In genomic region chr11:102185677-102186076, GRCm38 (mm10) we compare ENCODE assay signal across 8 mouse cellular contexts. TPM values are rescaled to one million over a fixed set of nuclear protein-coding genes. Genes with fewer than 3 reads are reported as not detected.
DNase-seq lines count a peak whose midpoint lies in the region; ATAC-seq and TF ChIP-seq lines count a peak whose summit lies in the region.

No protein-coding gene starts in this region.

- 27% methylated on average over 3 of the region's 3 CpGs for WGBS in heart, adult 2 months
- 66% methylated on average over 3 of the region's 3 CpGs for WGBS in hindbrain, embryonic 11.5 days
- WGBS in macrophage (ENCODE audit: missing documents) = 65% methylated on average over 3 of the region's 3 CpGs

- peaks cover 4% of the 10 kb centered on the region; the same call in 1 of the 2 replicates for H3K79me2 ChIP-seq in heart, adult 2 months (replicated peaks; ENCODE audit: control insufficient read depth, insufficient read depth, low read length)
- H3K79me2 ChIP-seq in CH12.LX (replicated peaks; ENCODE audit: control insufficient read depth, extremely low read depth, insufficient read depth, poor library complexity, severe bottlenecking) (peaks cover 43% of the 10 kb centered on the region), macrophage (ENCODE audit: inconsistent target) (peaks cover 41% of the 10 kb centered on the region)

- no peak for TF ChIP-seq POLR2A in heart, adult 2 months (IDR thresholded peaks at IDR 0.05; ENCODE audit: insufficient read depth, low read depth, low read length)
- no peak for TF ChIP-seq POLR2A in CH12.LX (IDR thresholded peaks at IDR 0.05; ENCODE audit: low read depth, low read length)

- no peak for DNase-seq in heart, adult 2 months
- no peak for DNase-seq in heart, adult 18-20 months
- no peak for DNase-seq in CH12.LX (ENCODE audit: extremely low read depth)
- no peak for DNase-seq in hindbrain, embryonic 11.5 days (ENCODE audit: low spot score)
- no peak for DNase-seq in urinary bladder, postnatal 36 days (ENCODE audit: low spot score in 2 of 2)
- DNase-seq in testis, postnatal 10 days (ENCODE audit: low spot score) = no peak
- no peak for DNase-seq in thymus, postnatal 0 days (ENCODE audit: low spot score)

- in situ Hi-C loops in CH12.LX (cut with MboI; ENCODE audit: low pct_ligation_motif_present, low pct_unique_long_range_greater_than_20kb, low sequenced_read_pairs) = no loop called here

- peaks cover 6% of the 10 kb centered on the region for H3K36me3 ChIP-seq in heart, adult 2 months (ENCODE audit: control insufficient read depth, insufficient read depth, low read length)
- peaks cover 17 to 26% of the 10 kb centered on the region in 2 experiments for H3K36me3 ChIP-seq in CH12.LX (replicated peaks in 1 of 2; ENCODE audit: control insufficient read depth in 1 of 2, insufficient read depth in 1 of 2, low read length in 1 of 2)
- 0 out of 2 replicates have a peak, but pooled peaks cover 3% of the 10 kb centered on the region for H3K36me3 ChIP-seq in hindbrain, embryonic 11.5 days (ENCODE audit: control insufficient read depth, insufficient read depth, low read length)
- peaks cover 12% of the 10 kb centered on the region for H3K36me3 ChIP-seq in macrophage (ENCODE audit: inconsistent target)

- H3K27ac ChIP-seq in heart, adult 2 months = peak overlapping the region; percentile 93
- H3K27ac ChIP-seq in CH12.LX (ENCODE audit: insufficient read depth, low read depth) (no peak overlapping the region), macrophage (peak overlapping the region; percentile 49)
- no peak overlapping the region for H3K27ac ChIP-seq in hindbrain, embryonic 11.5 days (ENCODE audit: low read depth, low read length)

- dilution Hi-C loops in CH12.LX (cut with MboI; ENCODE audit: extremely low pct_ligation_motif_present, extremely low pct_unique_long_range_greater_than_20kb, low sequenced_read_pairs) = no loop called here

- H3K4me3 ChIP-seq in heart, adult 2 months = peak overlapping the region; percentile 85
- H3K4me3 ChIP-seq in CH12.LX (replicated peaks in 1 of 3; ENCODE audit: low read depth in 2 of 3, low read length in 2 of 3, poor library complexity in 1 of 3) (peak overlapping the region in 2 of 3 experiments; percentile 41 to 60), macrophage (ENCODE audit: inconsistent target) (peak overlapping the region; percentile 96)
- H3K4me3 ChIP-seq in hindbrain, embryonic 11.5 days (ENCODE audit: low read depth, low read length) = peak overlapping the region; percentile 87; the same call in 1 of the 2 replicates

- no peak overlapping the region for H3K9ac ChIP-seq in heart, adult 2 months (ENCODE audit: low read depth, low read length)
- no peak overlapping the region; the same call in 1 of the 2 replicates for H3K9ac ChIP-seq in CH12.LX (ENCODE audit: insufficient read depth, low read depth)
- H3K9ac ChIP-seq in hindbrain, embryonic 11.5 days (ENCODE audit: low read depth, low read length) = peak overlapping the region; percentile 89; the same call in 1 of the 2 replicates

- no peak for TF ChIP-seq RAD21 in CH12.LX (IDR thresholded peaks at IDR 0.05; ENCODE audit: low read depth, low read length)

- peak overlapping the region; percentile 37; the same call in 1 of the 2 replicates for H3K4me2 ChIP-seq in CH12.LX (ENCODE audit: insufficient read depth, low read depth, poor library complexity, severe bottlenecking)
- peak overlapping the region; percentile 20 for H3K4me2 ChIP-seq in hindbrain, embryonic 11.5 days (replicated peaks; ENCODE audit: low read depth, low read length)

- ATAC-seq in hindbrain, embryonic 11.5 days (ENCODE audit: low FRiP score) = no peak

- no peaks in the 10 kb centered on the region for H3K27me3 ChIP-seq in heart, adult 2 months (ENCODE audit: control insufficient read depth, insufficient read depth, low read length)
- H3K27me3 ChIP-seq in CH12.LX (replicated peaks) = no peaks in the 10 kb centered on the region
- no peaks in the 10 kb centered on the region for H3K27me3 ChIP-seq in hindbrain, embryonic 11.5 days (ENCODE audit: control insufficient read depth, insufficient read depth, low read length)

- H3K9me3 ChIP-seq in CH12.LX (replicated peaks; ENCODE audit: low read length) = no peaks in the 10 kb centered on the region
- H3K9me3 ChIP-seq in hindbrain, embryonic 11.5 days (ENCODE audit: control insufficient read depth, low read length) = no peaks in the 10 kb centered on the region

- no peaks in the 10 kb centered on the region; the same call in none of the 2 replicates for H3K4me1 ChIP-seq in heart, adult 2 months (ENCODE audit: control insufficient read depth, insufficient read depth, low read length)
- peaks cover 6 to 54% of the 10 kb centered on the region in 2 experiments for H3K4me1 ChIP-seq in CH12.LX (ENCODE audit: control insufficient read depth in 1 of 2, insufficient read depth in 2 of 2)
- H3K4me1 ChIP-seq in hindbrain, embryonic 11.5 days (replicated peaks; ENCODE audit: control insufficient read depth, insufficient read depth, low read length) = peaks cover 3% of the 10 kb centered on the region; the same call in 1 of the 2 replicates

- intact Hi-C loops in heart, adult 2 months (cut with DNase I) = loop anchor here (2.0 to 10.0 kb wide), 4 partner anchors 29 to 1741 kb away; partner anchors contain the start of genes BC030867, Klhl10, Nt5c3b and Tmem101

- TF ChIP-seq EP300 in heart, adult 2 months (IDR thresholded peaks at IDR 0.05; ENCODE audit: insufficient read depth, low read depth, low read length) = no peak
- TF ChIP-seq EP300 in CH12.LX (IDR thresholded peaks at IDR 0.05; ENCODE audit: low read length) = peak; percentile 3; the same call in 1 of the 2 replicates

- TF ChIP-seq CTCF in heart, adult 2 months (IDR thresholded peaks at IDR 0.05) = no peak
- TF ChIP-seq CTCF in CH12.LX (conservative IDR thresholded peaks at IDR 0.05 in 1 of 2, IDR thresholded peaks at IDR 0.05 in 1 of 2; ENCODE audit: low read depth in 2 of 2, low read length in 2 of 2) = no peak

RNA-seq across cellular contexts. Expression of gene Lsm12, which starts 0.6 kb away (rescaled TPM):
- total RNA-seq in heart, adult 2 months (2021) = 10 to 100 TPM; 49.4 to 50.2 TPM
- 32.5 and 42.4 TPM in 2 replicates for polyA plus RNA-seq in heart, adult 2 months (2012; rRNA removed)
- 10 to 100 TPM; 45.5 to 50.6 TPM for total RNA-seq in heart, adult 18-20 months (2021)
- 66.9 and 78.7 TPM in 2 replicates for total RNA-seq in CH12.LX (2012; rRNA removed)
- 70.0 and 78.9 TPM in 2 replicates for total RNA-seq in CH12.LX (2014; rRNA removed)
- polyA plus RNA-seq in CH12.LX (2012; ENCODE audit: insufficient read length, low read depth) = 164 and 185 TPM in 2 replicates
- polyA plus RNA-seq in hindbrain, embryonic 11.5 days (2014; fragmentation: Nextera tagmentation; extraction: Ambion mirVana) = 76.0 and 80.1 TPM in 2 replicates
- total RNA-seq in macrophage (2018; cell fraction: chromatin; rRNA removed) = 10 to 100 TPM in 18 of 26 experiments, 1 to 10 TPM in 8; 3.7 to 22.1 (median 11.9) TPM
- total RNA-seq in macrophage (2018; cell fraction: cytosol; rRNA removed) = 10 to 100 TPM; 40.2 to 65.6 (median 52.9) TPM
- total RNA-seq in macrophage (2018; cell fraction: nucleus; rRNA removed) = 10 to 100 TPM; 12.0 to 52.2 (median 25.1) TPM
- polyA plus RNA-seq in macrophage (2018) = 28.1 to 59.1 TPM (median 48.0 TPM) in 3 replicates
- polyA plus RNA-seq in thymus, postnatal 0 days (2015; fragmentation: Nextera tagmentation; extraction: Ambion mirVana) = 140 and 164 TPM in 2 replicates

RNA-seq across cellular contexts. Expression of gene G6pc3, which starts 3.7 kb away (rescaled TPM):
- 10 to 100 TPM; 44.8 to 50.6 TPM for total RNA-seq in heart, adult 2 months (2021)
- 89.9 and 95.3 TPM in 2 replicates for polyA plus RNA-seq in heart, adult 2 months (2012; rRNA removed)
- total RNA-seq in heart, adult 18-20 months (2021) = 10 to 100 TPM; 54.5 to 56.6 TPM
- total RNA-seq in CH12.LX (2012; rRNA removed) (31.9 and 34.7 TPM in 2 replicates), CH12.LX (2014; rRNA removed) (26.3 and 31.3 TPM in 2 replicates)
- polyA plus RNA-seq in CH12.LX (2012; ENCODE audit: insufficient read length, low read depth) (65.6 and 72.3 TPM in 2 replicates), macrophage (2018) (17.7 to 29.9 TPM (median 27.6 TPM) in 3 replicates)
- polyA plus RNA-seq in hindbrain, embryonic 11.5 days (2014; fragmentation: Nextera tagmentation; extraction: Ambion mirVana) = 28.8 and 31.9 TPM in 2 replicates
- 10 to 100 TPM in 22 of 26 experiments, 1 to 10 TPM in 4; 6.7 to 33.0 (median 16.8) TPM for total RNA-seq in macrophage (2018; cell fraction: chromatin; rRNA removed)
- total RNA-seq in macrophage (2018; cell fraction: cytosol; rRNA removed) = 10 to 100 TPM; 14.9 to 31.6 (median 22.0) TPM
- 10 to 100 TPM; 11.6 to 41.7 (median 24.0) TPM for total RNA-seq in macrophage (2018; cell fraction: nucleus; rRNA removed)
- polyA plus RNA-seq in thymus, postnatal 0 days (2015; fragmentation: Nextera tagmentation; extraction: Ambion mirVana) = 16.1 and 16.2 TPM in 2 replicates

RNA-seq across cellular contexts. Expression of gene Tmem101, which starts 29.5 kb away (rescaled TPM):
- 10 to 100 TPM; 12.2 to 13.6 TPM for total RNA-seq in heart, adult 2 months (2021)
- 19.5 and 20.7 TPM in 2 replicates for polyA plus RNA-seq in heart, adult 2 months (2012; rRNA removed)
- 10 to 100 TPM; 14.1 to 14.9 TPM for total RNA-seq in heart, adult 18-20 months (2021)
- total RNA-seq in CH12.LX (2012; rRNA removed) = 56.7 and 63.1 TPM in 2 replicates
- total RNA-seq in CH12.LX (2014; rRNA removed) = 36.1 and 38.5 TPM in 2 replicates
- polyA plus RNA-seq in CH12.LX (2012; ENCODE audit: insufficient read length, low read depth) = 29.7 and 35.4 TPM in 2 replicates
- 33.2 and 34.4 TPM in 2 replicates for polyA plus RNA-seq in hindbrain, embryonic 11.5 days (2014; fragmentation: Nextera tagmentation; extraction: Ambion mirVana)
- 10 to 100 TPM in 4 of 26 experiments, 1 to 10 TPM in 19, under 1 TPM in 1, not detected in 2; 0.63 to 16.5 (median 4.4) TPM for total RNA-seq in macrophage (2018; cell fraction: chromatin; rRNA removed)
- total RNA-seq in macrophage (2018; cell fraction: cytosol; rRNA removed) = 10 to 100 TPM in 10 of 26 experiments, 1 to 10 TPM in 16; 5.1 to 13.7 (median 8.8) TPM
- total RNA-seq in macrophage (2018; cell fraction: nucleus; rRNA removed) = 10 to 100 TPM in 15 of 26 experiments, 1 to 10 TPM in 11; 5.1 to 20.0 (median 10.4) TPM
- 4.6 to 11.0 TPM (median 10.6 TPM) in 3 replicates for polyA plus RNA-seq in macrophage (2018)
- polyA plus RNA-seq in thymus, postnatal 0 days (2015; fragmentation: Nextera tagmentation; extraction: Ambion mirVana) = 14.5 and 16.9 TPM in 2 replicates

RNA-seq across cellular contexts. Expression of gene Nags, which starts 40.4 kb away (rescaled TPM):
- total RNA-seq in heart, adult 2 months (2021) = not detected
- 0.06 and 0.12 TPM in 2 replicates for polyA plus RNA-seq in heart, adult 2 months (2012; rRNA removed)
- total RNA-seq in heart, adult 18-20 months (2021) = under 1 TPM in 1 of 2 experiments, not detected in 1; 0.13 TPM
- total RNA-seq in CH12.LX (2012; rRNA removed) (not detected in 2 replicates), CH12.LX (2014; rRNA removed) (not detected in 2 replicates)
- polyA plus RNA-seq in CH12.LX (2012; ENCODE audit: insufficient read length, low read depth) (not detected in 2 replicates), macrophage (2018) (not detected in 3 replicates)
- 0.14 TPM in 1 of 2 replicates, not detected in the other for polyA plus RNA-seq in hindbrain, embryonic 11.5 days (2014; fragmentation: Nextera tagmentation; extraction: Ambion mirVana)
- total RNA-seq in macrophage (2018; cell fraction: chromatin; rRNA removed) = not detected
- not detected for total RNA-seq in macrophage (2018; cell fraction: cytosol; rRNA removed)
- not detected for total RNA-seq in macrophage (2018; cell fraction: nucleus; rRNA removed)
- 0.18 TPM in 1 of 2 replicates, not detected in the other for polyA plus RNA-seq in thymus, postnatal 0 days (2015; fragmentation: Nextera tagmentation; extraction: Ambion mirVana)

RNA-seq across cellular contexts. Expression of gene Hdac5, which starts 44.3 kb away (rescaled TPM):
- 100 to 1,000 TPM; 113 to 137 TPM for total RNA-seq in heart, adult 2 months (2021)
- polyA plus RNA-seq in heart, adult 2 months (2012; rRNA removed) = 92.6 and 98.5 TPM in 2 replicates
- 100 to 1,000 TPM; 115 to 117 TPM for total RNA-seq in heart, adult 18-20 months (2021)
- total RNA-seq in CH12.LX (2012; rRNA removed) (49.6 and 49.9 TPM in 2 replicates), CH12.LX (2014; rRNA removed) (23.3 and 24.9 TPM in 2 replicates)
- polyA plus RNA-seq in CH12.LX (2012; ENCODE audit: insufficient read length, low read depth) (46.4 and 53.9 TPM in 2 replicates), macrophage (2018) (31.9 to 58.0 TPM (median 47.9 TPM) in 3 replicates)
- 32.2 and 36.6 TPM in 2 replicates for polyA plus RNA-seq in hindbrain, embryonic 11.5 days (2014; fragmentation: Nextera tagmentation; extraction: Ambion mirVana)
- 100 to 1,000 TPM in 13 of 26 experiments, 10 to 100 TPM in 13; 10.5 to 341 (median 94.0) TPM for total RNA-seq in macrophage (2018; cell fraction: chromatin; rRNA removed)
- total RNA-seq in macrophage (2018; cell fraction: cytosol; rRNA removed) = 10 to 100 TPM; 24.5 to 71.8 (median 47.2) TPM
- 100 to 1,000 TPM in 7 of 26 experiments, 10 to 100 TPM in 19; 11.4 to 146 (median 63.2) TPM for total RNA-seq in macrophage (2018; cell fraction: nucleus; rRNA removed)
- 19.9 and 24.8 TPM in 2 replicates for polyA plus RNA-seq in thymus, postnatal 0 days (2015; fragmentation: Nextera tagmentation; extraction: Ambion mirVana)

Comparison
In these comparisons a context has a peak if more than half of its experiments do, and no peak if none do; other contexts are left out.
1. H3K27ac ChIP-seq: peak in heart, adult 2 months (single experiment) and macrophage (single experiment); none in CH12.LX (single experiment) and hindbrain, embryonic 11.5 days (single experiment).
2. Peak in every context shown above with its lines, with median percentiles within 50 percentile points of each other: H3K4me3 ChIP-seq.